Mouse (Mus musculus): Measurements from ENCODE around the gene Vmn1r111. TPM values are rescaled to one million over a fixed set of nuclear protein-coding genes. Genes with fewer than 3 reads are reported as not detected.
"Not testable (repeated sequence)": the region's sequence is repeated elsewhere in the genome, so short reads cannot be mapped to it uniquely, and the experiment has no call there.

The Vmn1r111 gene
- polyA plus RNA-seq (2015; fragmentation: Nextera tagmentation; extraction: Ambion mirVana), result not detected in 2 replicates

GRCm38 (mm10) chr7:20703116-20703515 is at the start of gene Vmn1r111:
TSS of gene Vmn1r111 (minus strand) at chr7:20703216.
- not testable (repeated sequence) for DNase-seq (ENCODE audit: low spot score)

- DNase-seq (ENCODE audit: low spot score), result not testable (repeated sequence)
These were observed 27.5 kb upstream of the Vmn1r111 start, which contains the start of gene Gm10668 for GRCm38 (mm10) chr7:20730524-20730923. TSS of gene Gm10668 (minus strand) at chr7:20730624.

GRCm38 (mm10) chr7:20668618-20669017 is 34.4 kb downstream of the Vmn1r111 start, which contains the start of gene Vmn1r107:
TSS of gene Vmn1r107 (plus strand) at chr7:20668918.
- not testable (repeated sequence) for DNase-seq (ENCODE audit: low spot score)

Other genes with a start within 250 kb of the Vmn1r111 start
- not detected in 2 replicates for gene Gm10670, start 228.3 kb downstream of the Vmn1r111 start, polyA plus RNA-seq (2015; fragmentation: Nextera tagmentation; extraction: Ambion mirVana)
- gene Vmn1r103, start 192.7 kb downstream of the Vmn1r111 start, polyA plus RNA-seq (2015; fragmentation: Nextera tagmentation; extraction: Ambion mirVana), result not detected in 2 replicates
- gene Vmn1r104, start 169.4 kb downstream of the Vmn1r111 start, polyA plus RNA-seq (2015; fragmentation: Nextera tagmentation; extraction: Ambion mirVana), result not detected in 2 replicates
- gene Gm5726, start 157.5 kb downstream of the Vmn1r111 start, polyA plus RNA-seq (2015; fragmentation: Nextera tagmentation; extraction: Ambion mirVana), result not detected in 2 replicates
- not detected in 2 replicates for gene Gm4141, start 127.0 kb downstream of the Vmn1r111 start, polyA plus RNA-seq (2015; fragmentation: Nextera tagmentation; extraction: Ambion mirVana)
- gene Gm4513, start 104.2 kb downstream of the Vmn1r111 start, polyA plus RNA-seq (2015; fragmentation: Nextera tagmentation; extraction: Ambion mirVana), result not detected in 2 replicates
- gene Vmn1r107, start 34.3 kb downstream of the Vmn1r111 start, polyA plus RNA-seq (2015; fragmentation: Nextera tagmentation; extraction: Ambion mirVana), result not detected in 2 replicates
- gene Gm10668, start 27.4 kb upstream of the Vmn1r111 start, polyA plus RNA-seq (2015; fragmentation: Nextera tagmentation; extraction: Ambion mirVana), result not detected in 2 replicates
- gene Vmn1r112, start 68.0 kb upstream of the Vmn1r111 start, polyA plus RNA-seq (2015; fragmentation: Nextera tagmentation; extraction: Ambion mirVana), result not detected in 2 replicates
- gene Vmn1r113, start 84.1 kb upstream of the Vmn1r111 start, polyA plus RNA-seq (2015; fragmentation: Nextera tagmentation; extraction: Ambion mirVana), result not detected in 2 replicates
- gene Vmn1r114, start 109.0 kb upstream of the Vmn1r111 start, polyA plus RNA-seq (2015; fragmentation: Nextera tagmentation; extraction: Ambion mirVana), result not detected in 2 replicates
- gene Vmn1r115, start 141.8 kb upstream of the Vmn1r111 start, polyA plus RNA-seq (2015; fragmentation: Nextera tagmentation; extraction: Ambion mirVana), result not detected in 2 replicates
- gene Vmn1r116, start 169.0 kb upstream of the Vmn1r111 start, polyA plus RNA-seq (2015; fragmentation: Nextera tagmentation; extraction: Ambion mirVana), result not detected in 2 replicates
- not detected in 2 replicates for gene Vmn1r117, start 180.9 kb upstream of the Vmn1r111 start, polyA plus RNA-seq (2015; fragmentation: Nextera tagmentation; extraction: Ambion mirVana)
- gene Vmn1r118, start 209.1 kb upstream of the Vmn1r111 start, polyA plus RNA-seq (2015; fragmentation: Nextera tagmentation; extraction: Ambion mirVana), result not detected in 2 replicates